Mouse (Mus musculus): ENCODE measurements at regions not wholly inside any gene's neighbourhood (a gene's known extent, or its start where the extent isn't known, plus 50 kb on each side); places are given as distances from the start of the nearest gene placed in this dataset.

GRCm38 (mm10) chr1:107941601-107942270 lies 351.9 kb downstream of the Serpinb8 start:
- TF ChIP-seq ZNF384 (IDR thresholded peaks at IDR 0.05; ENCODE audit: low read depth, low read length) (no peak), EP300 (IDR thresholded peaks at IDR 0.05; ENCODE audit: low read length) (no peak), CTCF (conservative IDR thresholded peaks at IDR 0.05 in 1 of 2, IDR thresholded peaks at IDR 0.05 in 1 of 2; ENCODE audit: low read depth in 2 of 2, low read length in 2 of 2) (no peak), RCOR1 (conservative IDR thresholded peaks at IDR 0.05; ENCODE audit: low read depth, low read length) (no peak), ETS1 (conservative IDR thresholded peaks at IDR 0.05; ENCODE audit: low read depth, low read length) (no peak), ZC3H11A (IDR thresholded peaks at IDR 0.05; ENCODE audit: low read depth, low read length) (no peak), CHD2 (IDR thresholded peaks at IDR 0.05; ENCODE audit: low read length) (no peak), TBP (conservative IDR thresholded peaks at IDR 0.05; ENCODE audit: low read depth, low read length) (no peak), E2F4 (IDR thresholded peaks at IDR 0.05; ENCODE audit: insufficient replicate concordance, low read depth, low read length) (no peak), RAD21 (IDR thresholded peaks at IDR 0.05; ENCODE audit: low read depth, low read length) (no peak), MEF2A (IDR thresholded peaks at IDR 0.05; ENCODE audit: borderline replicate concordance, low read depth, low read length) (no peak)
